Mouse (Mus musculus): ENCODE results near the gene Rtn4rl2. TPM values are rescaled to one million over a fixed set of nuclear protein-coding genes. Genes with fewer than 3 reads are reported as not detected.

Rtn4rl2 gene
- polyA plus RNA-seq (2014; fragmentation: Illumina TruSeq; extraction: RNeasy Lipid Tissue Mini Kit (QIAGEN cat#74804); ENCODE audit: low read depth, low replicate concordance) = not detected

DNA sequence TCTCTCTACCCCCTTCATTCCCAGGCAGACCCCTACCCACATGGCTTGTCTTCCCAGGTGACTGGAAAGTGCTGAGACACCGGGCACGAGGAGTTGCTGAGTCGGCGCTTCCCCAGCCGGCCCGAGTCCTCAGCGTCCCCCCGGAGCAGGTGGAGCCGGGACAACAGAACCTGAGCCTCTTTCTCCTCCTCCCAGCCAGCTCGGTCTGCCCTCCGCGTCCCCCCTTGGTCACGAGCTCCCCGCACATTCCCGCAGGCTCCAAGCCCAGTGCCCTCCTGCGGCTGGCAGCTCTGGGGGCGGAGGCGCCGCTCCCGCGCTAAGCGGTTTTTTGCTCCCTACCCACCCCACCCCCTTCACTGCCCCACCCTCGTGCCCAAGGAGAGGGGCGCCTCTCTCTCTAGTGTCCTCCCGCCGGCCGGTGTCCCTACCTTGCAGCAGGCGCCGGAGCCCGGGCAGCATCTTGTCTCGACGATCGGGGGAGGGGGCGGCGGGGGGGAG is at the start of gene Rtn4rl2:
TSS of gene Rtn4rl2 (minus strand) at position 477 of the 498 bp plus-strand sequence.

DNA sequence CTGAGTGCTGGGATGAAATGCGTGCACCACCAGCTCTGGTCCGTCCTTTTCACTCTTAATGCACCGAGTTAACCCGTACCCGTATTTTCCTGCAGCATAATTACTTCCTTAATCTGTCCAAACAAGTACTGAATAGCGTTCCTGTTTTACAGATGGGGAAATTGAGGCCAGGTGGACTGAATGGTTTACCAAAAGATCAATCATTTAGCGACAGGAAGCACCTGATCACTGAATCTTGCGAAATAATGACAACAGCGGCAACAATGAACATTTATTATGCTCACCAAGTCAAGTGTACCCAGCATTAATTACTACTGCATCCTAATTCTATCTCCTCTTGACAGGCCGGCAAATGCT is 47.9 kb downstream of the Rtn4rl2 start, which contains the start of gene Slc43a1:
TSS of gene Slc43a1 (plus strand) at position 258 of the 357 bp plus-strand sequence.

DNA sequence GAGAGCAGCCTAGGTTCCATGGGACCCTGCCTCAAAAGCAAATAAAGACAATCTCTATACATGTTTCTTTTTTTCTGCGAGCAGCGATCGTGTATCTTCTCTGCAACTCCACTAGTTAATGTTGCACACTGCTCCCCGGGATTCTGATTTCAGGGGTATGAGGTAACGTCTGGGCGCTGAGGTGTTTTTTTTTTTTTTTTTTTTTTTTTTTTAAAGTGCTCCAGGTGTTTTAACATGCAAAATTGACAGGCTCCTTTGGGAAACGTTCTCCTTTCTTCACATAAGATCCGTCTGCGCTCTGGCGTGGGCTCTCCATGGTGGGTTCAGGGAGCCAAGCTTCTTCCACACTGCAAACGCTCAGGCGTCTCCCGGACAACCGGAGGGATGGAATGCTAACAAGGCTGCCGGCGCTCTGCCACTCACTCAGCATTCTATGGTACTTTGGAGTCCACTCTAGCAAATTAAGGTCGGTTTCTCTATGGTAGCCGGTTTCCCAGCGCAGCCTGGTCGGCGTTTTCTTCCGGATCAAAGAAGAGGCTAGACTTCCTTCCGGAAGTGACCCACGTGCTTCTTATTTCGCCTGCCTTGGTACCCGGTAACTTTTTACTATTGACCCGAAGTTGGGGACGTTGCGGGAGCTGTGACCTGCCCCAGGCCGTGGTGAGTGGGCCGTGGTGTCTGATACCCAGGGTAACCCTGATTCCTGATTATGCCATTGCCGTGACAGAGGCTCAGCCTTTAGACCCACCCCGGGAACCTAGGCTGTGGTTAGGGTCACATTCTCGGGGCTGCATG is 59.8 kb downstream of the Rtn4rl2 start, which contains the start of gene Timm10:
TSS of gene Timm10 (plus strand) at position 510 of the 795 bp plus-strand sequence.

DNA sequence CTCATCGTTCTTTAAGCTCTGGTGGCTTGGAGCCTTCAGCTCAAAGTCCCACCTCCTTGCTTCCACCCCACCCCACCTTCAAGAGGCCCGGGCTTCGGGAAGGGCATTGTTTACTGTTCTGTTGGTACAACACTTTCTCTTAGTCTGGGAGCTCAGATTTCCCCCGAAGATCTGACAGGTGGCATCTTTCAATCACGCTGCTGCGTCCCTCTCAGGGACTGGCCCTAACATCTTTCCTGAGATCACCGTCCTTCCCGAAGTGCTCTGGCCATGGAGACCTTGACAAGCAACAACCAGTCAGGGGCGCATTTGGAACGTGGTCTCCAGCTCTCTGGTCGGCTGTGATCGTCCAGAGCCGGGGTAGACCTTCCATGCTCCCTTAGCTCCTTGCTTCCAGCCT is 64.0 kb downstream of the Rtn4rl2 start, which contains the start of gene Smtnl1:
TSS of gene Smtnl1 (minus strand) at position 101 of the 400 bp plus-strand sequence.

Other genes with a start within 250 kb of the Rtn4rl2 start
- gene Ctnnd1, start 235.9 kb downstream of the Rtn4rl2 start, polyA plus RNA-seq (2014; fragmentation: Illumina TruSeq; extraction: RNeasy Lipid Tissue Mini Kit (QIAGEN cat#74804); ENCODE audit: low read depth, low replicate concordance) = 493 TPM
- gene Btbd18, start 227.6 kb downstream of the Rtn4rl2 start, polyA plus RNA-seq (2014; fragmentation: Illumina TruSeq; extraction: RNeasy Lipid Tissue Mini Kit (QIAGEN cat#74804); ENCODE audit: low read depth, low replicate concordance) = not detected
- 9.6 TPM for gene Selenoh, start 215.9 kb downstream of the Rtn4rl2 start, polyA plus RNA-seq (2014; fragmentation: Illumina TruSeq; extraction: RNeasy Lipid Tissue Mini Kit (QIAGEN cat#74804); ENCODE audit: low read depth, low replicate concordance)
- gene Gm28635, start 208.7 kb downstream of the Rtn4rl2 start, polyA plus RNA-seq (2014; fragmentation: Illumina TruSeq; extraction: RNeasy Lipid Tissue Mini Kit (QIAGEN cat#74804); ENCODE audit: low read depth, low replicate concordance) = not detected
- 48.3 TPM for gene Med19, start 208.3 kb downstream of the Rtn4rl2 start, polyA plus RNA-seq (2014; fragmentation: Illumina TruSeq; extraction: RNeasy Lipid Tissue Mini Kit (QIAGEN cat#74804); ENCODE audit: low read depth, low replicate concordance)
- gene Tmx2, start 207.6 kb downstream of the Rtn4rl2 start, polyA plus RNA-seq (2014; fragmentation: Illumina TruSeq; extraction: RNeasy Lipid Tissue Mini Kit (QIAGEN cat#74804); ENCODE audit: low read depth, low replicate concordance) = 73.2 TPM
- gene Zdhhc5, start 171.5 kb downstream of the Rtn4rl2 start, polyA plus RNA-seq (2014; fragmentation: Illumina TruSeq; extraction: RNeasy Lipid Tissue Mini Kit (QIAGEN cat#74804); ENCODE audit: low read depth, low replicate concordance) = 138 TPM
- gene Clp1, start 159.4 kb downstream of the Rtn4rl2 start, polyA plus RNA-seq (2014; fragmentation: Illumina TruSeq; extraction: RNeasy Lipid Tissue Mini Kit (QIAGEN cat#74804); ENCODE audit: low read depth, low replicate concordance) = 23.9 TPM
- gene Ypel4, start 152.7 kb downstream of the Rtn4rl2 start, polyA plus RNA-seq (2014; fragmentation: Illumina TruSeq; extraction: RNeasy Lipid Tissue Mini Kit (QIAGEN cat#74804); ENCODE audit: low read depth, low replicate concordance) = 2.0 TPM
- gene Gm19426, start 143.1 kb downstream of the Rtn4rl2 start, polyA plus RNA-seq (2014; fragmentation: Illumina TruSeq; extraction: RNeasy Lipid Tissue Mini Kit (QIAGEN cat#74804); ENCODE audit: low read depth, low replicate concordance) = not detected
- 23.3 TPM for gene Serping1, start 111.3 kb downstream of the Rtn4rl2 start, polyA plus RNA-seq (2014; fragmentation: Illumina TruSeq; extraction: RNeasy Lipid Tissue Mini Kit (QIAGEN cat#74804); ENCODE audit: low read depth, low replicate concordance)
- gene Ube2l6, start 87.9 kb downstream of the Rtn4rl2 start, polyA plus RNA-seq (2014; fragmentation: Illumina TruSeq; extraction: RNeasy Lipid Tissue Mini Kit (QIAGEN cat#74804); ENCODE audit: low read depth, low replicate concordance) = 21.1 TPM
- gene Smtnl1, start 64.1 kb downstream of the Rtn4rl2 start, polyA plus RNA-seq (2014; fragmentation: Illumina TruSeq; extraction: RNeasy Lipid Tissue Mini Kit (QIAGEN cat#74804); ENCODE audit: low read depth, low replicate concordance) = not detected
- 1.4 TPM for gene Timm10, start 59.7 kb downstream of the Rtn4rl2 start, polyA plus RNA-seq (2014; fragmentation: Illumina TruSeq; extraction: RNeasy Lipid Tissue Mini Kit (QIAGEN cat#74804); ENCODE audit: low read depth, low replicate concordance)
- 2.2 TPM for gene Slc43a1, start 47.9 kb downstream of the Rtn4rl2 start, polyA plus RNA-seq (2014; fragmentation: Illumina TruSeq; extraction: RNeasy Lipid Tissue Mini Kit (QIAGEN cat#74804); ENCODE audit: low read depth, low replicate concordance)
- gene Slc43a3, start 49.9 kb upstream of the Rtn4rl2 start, polyA plus RNA-seq (2014; fragmentation: Illumina TruSeq; extraction: RNeasy Lipid Tissue Mini Kit (QIAGEN cat#74804); ENCODE audit: low read depth, low replicate concordance) = 25.2 TPM
- gene Prg2, start 93.8 kb upstream of the Rtn4rl2 start, polyA plus RNA-seq (2014; fragmentation: Illumina TruSeq; extraction: RNeasy Lipid Tissue Mini Kit (QIAGEN cat#74804); ENCODE audit: low read depth, low replicate concordance) = not detected
- not detected for gene Prg3, start 101.5 kb upstream of the Rtn4rl2 start, polyA plus RNA-seq (2014; fragmentation: Illumina TruSeq; extraction: RNeasy Lipid Tissue Mini Kit (QIAGEN cat#74804); ENCODE audit: low read depth, low replicate concordance)
- 82.5 TPM for gene Ssrp1, start 150.5 kb upstream of the Rtn4rl2 start, polyA plus RNA-seq (2014; fragmentation: Illumina TruSeq; extraction: RNeasy Lipid Tissue Mini Kit (QIAGEN cat#74804); ENCODE audit: low read depth, low replicate concordance)
- gene P2rx3, start 150.8 kb upstream of the Rtn4rl2 start, polyA plus RNA-seq (2014; fragmentation: Illumina TruSeq; extraction: RNeasy Lipid Tissue Mini Kit (QIAGEN cat#74804); ENCODE audit: low read depth, low replicate concordance) = 0.54 TPM
- 1.4 TPM for gene Tnks1bp1, start 161.3 kb upstream of the Rtn4rl2 start, polyA plus RNA-seq (2014; fragmentation: Illumina TruSeq; extraction: RNeasy Lipid Tissue Mini Kit (QIAGEN cat#74804); ENCODE audit: low read depth, low replicate concordance)
- gene Aplnr, start 249.5 kb upstream of the Rtn4rl2 start, polyA plus RNA-seq (2014; fragmentation: Illumina TruSeq; extraction: RNeasy Lipid Tissue Mini Kit (QIAGEN cat#74804); ENCODE audit: low read depth, low replicate concordance) = 4.4 TPM